Mouse (Mus musculus) natural killer cell, adult 2 months (primary cell): ENCODE results near the gene Dlec1.

Experiments
- DNase-seq, 2 experiments: peaks; one replicate each; pipeline ENCODE4 v3.0.0; 2022; ENCODE audit warnings: low spot score in 2 of 2

The Dlec1 gene

DNA sequence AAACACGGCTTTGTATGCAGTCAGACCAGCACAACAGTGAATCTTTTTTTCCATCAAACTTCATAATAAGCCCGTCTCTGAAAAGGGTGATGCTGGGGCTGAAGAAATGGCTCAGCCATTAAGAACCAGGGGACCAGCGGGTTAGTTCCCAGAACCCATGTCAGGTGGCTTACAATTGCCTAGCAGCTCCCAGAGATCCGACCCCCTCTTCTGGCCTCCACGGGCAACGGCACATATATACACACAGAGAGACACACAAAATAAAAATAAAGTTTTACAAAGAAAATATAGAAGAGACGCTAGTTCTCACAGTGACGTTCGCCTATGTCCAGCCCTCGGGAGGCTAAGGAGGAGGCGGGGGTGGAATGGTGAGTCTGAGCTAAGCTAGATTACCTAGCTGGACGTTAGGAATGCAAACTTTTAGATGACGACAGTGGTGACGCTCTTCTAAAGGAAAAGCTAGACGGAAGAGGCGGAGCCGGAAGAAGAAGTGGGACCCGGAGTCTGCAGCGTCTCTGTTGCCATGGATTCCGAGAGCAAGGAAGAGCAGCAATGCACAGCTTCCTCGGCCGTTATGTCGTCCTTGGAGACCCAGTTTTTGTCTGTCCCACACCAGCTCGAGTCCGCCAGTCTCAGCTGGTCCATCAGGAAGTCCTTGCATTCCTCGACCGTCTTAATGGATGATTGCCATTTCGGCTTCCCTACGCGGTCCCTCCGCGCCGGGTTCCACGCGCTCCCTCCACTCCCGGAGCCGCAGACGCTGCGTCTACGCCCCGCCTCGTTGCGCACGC is at the start of gene Dlec1:
Gene Dlec1 (plus strand): TSS at position 487 of the 791 bp plus-strand sequence.
- peak; percentile 32 to 43 for DNase-seq

DNA sequence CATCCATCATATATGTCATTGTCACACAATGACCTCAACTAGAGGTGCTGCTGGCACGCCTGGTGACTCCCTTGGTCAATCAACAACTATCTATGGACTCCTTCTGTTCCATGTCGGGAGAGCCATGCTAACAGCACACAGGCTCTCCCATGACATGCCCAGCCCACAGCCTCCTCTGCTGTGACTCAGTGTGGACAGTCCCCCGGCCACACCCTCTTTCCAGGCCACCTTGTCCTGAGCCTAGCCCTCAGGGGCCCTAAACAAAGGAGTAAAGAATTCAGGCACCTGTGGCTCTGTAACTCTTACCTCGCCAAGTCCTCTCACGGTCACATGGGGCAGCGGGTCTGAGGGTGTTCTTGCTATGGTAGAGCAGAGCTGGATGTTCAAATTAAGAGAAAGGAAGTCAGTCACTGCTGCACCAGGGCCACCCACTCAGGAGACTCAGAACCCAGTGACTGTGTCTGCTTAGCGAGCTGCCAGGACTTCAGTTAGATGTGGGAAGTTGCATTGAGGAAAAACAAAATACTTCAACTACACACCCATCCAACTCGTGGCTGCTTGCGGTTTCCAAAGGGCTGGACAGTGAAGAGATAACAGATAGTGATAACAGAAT is 48.2 kb upstream of the Dlec1 start:
- no peak for DNase-seq

DNA sequence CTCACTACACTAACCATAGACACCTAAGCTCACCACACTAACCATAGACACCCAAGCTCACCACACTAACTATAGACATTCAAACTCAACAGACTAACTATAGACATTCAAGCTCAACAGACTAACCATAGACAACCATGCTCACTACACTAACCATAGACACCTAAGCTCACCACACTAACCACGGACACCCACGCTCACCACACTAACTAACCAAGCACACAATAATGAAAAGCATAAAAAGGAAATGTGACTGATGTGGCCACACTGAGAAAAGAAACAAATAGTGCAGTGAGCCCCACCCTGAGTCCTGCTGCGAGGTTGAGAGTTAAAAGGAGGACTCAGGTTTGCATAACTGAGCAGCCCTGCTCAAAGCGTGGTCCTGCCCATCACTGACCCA is 46.9 kb upstream of the Dlec1 start:
- peak in 1 of 2 experiments; percentile 8 for DNase-seq

DNA sequence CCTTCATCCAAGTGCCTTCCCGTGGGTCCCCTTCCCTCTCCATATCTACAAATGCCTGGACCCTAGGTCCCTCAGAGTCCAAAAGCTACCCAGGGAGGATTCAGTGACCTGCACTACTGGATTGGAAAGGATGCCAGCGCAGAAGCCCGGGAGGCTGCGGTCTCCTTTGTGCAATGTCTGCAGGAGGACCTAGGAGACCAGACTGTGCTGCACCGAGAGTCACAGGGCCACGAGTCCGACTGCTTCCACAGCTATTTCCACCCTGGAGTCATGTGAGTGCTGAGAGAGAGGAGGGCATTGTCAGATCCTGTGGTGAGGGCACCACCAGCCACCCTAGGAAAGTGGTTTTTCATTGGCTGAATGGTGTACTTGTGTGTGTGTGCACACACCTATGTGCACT is 44.0 kb upstream of the Dlec1 start:
- DNase-seq: no peak

DNA sequence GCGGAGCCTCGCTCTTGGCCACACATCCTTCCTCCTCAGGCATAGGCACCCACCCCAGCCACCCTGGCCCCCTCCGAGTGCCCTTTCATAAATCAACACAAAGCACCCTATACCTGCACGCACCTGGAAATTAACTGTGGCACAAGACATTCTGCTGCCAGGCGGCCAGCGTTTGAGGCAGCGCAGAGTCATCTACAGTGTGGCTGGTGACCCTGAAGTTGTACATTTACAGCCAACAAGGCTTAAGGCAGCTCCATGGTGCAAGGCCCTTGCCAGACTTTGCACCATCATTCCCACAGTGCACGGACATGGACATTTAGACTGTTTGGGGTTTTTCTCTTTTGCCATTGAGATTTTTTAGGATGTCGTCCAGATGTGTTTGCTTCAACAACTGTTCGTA is 41.6 kb upstream of the Dlec1 start:
- DNase-seq: no peak

DNA sequence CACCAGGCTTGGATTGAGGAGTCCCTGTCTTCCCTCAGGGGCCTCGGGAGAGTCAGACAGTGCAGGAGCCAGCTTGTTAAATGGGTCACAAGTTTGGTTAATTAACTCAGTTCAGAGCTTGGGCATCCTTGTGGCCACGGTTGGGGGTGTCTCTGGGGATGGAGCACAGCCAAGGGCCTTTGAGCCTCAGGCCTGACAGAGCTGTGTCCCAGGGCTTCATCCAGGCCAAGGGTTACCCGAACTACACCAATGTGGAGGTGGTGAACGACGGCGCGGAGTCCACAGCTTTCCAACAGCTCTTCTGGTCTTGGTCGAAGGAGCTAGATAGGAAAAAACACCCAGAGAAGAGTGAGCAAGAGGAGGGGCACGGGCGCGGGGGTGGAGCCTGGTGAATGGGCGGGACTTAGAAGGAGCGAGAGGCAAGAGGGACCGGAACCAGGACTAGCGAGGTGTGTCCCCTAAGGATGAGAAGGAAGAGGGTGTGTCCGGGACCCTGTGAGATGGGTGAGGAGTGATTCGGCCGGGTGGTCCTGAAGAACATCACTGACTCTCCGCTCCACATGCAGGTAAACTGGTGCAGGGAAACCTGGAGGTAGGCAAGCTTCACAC is 39.1 kb upstream of the Dlec1 start:
- no peak for DNase-seq

DNA sequence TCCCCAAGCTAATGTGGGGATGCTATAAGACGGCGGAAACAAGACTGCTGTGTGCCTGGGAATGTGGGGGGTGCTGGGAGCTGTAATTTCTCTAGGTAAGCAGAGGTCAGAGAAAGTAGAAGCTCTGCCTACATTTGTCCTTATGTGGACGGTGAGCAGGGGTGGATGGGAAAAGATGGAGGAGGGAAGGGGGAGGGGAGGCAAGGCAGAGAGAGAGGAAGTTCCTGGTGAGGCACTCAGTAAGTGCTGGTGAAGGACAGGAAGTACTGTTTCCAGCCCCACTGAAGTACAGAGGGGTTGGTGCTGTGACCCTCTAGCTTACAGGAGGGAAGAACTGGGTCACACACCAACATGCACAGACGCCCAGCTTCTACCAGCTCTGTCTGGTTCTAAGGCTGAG is 38.0 kb upstream of the Dlec1 start:
- DNase-seq: no peak

DNA sequence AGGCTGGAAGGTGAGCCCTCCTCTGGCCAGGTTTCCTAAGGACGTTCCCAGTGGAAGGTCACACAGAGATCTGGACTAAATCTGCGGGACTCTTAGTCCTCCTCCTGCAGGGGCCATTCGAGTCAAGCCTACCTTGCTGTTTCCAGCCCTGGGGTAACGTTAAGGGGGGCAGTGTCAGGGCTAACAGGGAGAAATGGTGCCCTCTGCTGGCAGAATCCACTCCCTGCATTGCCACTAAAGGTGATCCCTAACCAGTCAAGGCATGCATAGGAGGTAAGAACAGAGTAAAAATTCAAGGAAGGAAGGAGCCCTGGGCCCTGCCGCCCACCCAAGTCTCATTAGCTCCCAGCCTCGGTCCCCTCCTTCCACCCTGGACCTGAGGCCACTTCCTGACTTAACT is 34.7 kb upstream of the Dlec1 start:
- peak in 1 of 2 experiments; percentile 47 for DNase-seq

DNA sequence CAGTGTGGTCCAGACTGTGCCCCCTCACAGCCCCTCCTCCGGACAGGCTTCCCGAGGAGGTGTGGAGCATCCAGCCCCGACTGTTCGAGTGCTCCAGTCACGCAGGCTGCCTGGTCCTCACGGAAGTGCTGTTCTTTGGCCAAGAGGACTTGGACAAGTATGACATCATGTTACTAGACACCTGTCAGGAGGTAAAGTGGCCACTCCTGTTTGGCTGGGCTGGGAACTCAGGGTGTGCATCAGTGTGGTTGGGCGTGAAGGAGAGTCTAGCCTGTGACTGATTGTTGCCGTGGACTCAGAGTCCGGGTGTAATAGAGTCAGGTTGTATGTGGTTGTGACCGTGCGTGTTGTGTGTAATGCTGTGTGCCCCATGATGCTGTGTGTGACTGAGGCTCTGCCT is 34.0 kb upstream of the Dlec1 start:
- no peak for DNase-seq

DNA sequence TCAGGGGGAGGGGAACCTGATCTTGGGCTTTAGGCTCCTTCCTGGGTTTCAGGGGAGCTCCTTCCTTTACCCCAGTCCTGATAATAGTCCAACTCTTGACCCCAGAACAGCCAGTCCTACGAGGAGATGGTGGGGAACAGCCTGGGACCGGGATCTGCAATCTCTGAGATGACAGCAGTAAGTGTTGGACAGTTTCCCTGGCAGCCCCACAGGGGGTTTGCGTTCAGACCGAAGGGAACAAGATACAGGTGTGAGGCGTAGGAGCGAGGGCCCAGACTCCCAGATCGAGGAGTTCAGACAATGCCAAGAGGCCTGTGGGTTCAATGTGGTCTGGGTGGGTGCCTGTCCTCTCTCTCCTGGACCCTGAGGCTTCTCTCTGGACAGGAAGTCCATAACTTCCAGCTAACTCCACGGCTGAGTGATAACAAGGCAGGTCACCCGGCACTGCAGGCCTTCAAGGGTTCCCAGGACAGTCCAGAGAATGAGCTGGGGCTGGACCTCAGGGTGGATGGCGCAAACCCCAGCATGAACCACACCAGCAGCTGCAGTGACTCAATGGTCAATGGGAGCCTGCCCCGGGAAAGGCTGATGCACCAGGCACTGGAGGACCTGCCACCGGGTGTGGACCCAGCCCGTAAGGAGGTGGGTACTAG is 32.0 kb upstream of the Dlec1 start:
- no peak for DNase-seq

DNA sequence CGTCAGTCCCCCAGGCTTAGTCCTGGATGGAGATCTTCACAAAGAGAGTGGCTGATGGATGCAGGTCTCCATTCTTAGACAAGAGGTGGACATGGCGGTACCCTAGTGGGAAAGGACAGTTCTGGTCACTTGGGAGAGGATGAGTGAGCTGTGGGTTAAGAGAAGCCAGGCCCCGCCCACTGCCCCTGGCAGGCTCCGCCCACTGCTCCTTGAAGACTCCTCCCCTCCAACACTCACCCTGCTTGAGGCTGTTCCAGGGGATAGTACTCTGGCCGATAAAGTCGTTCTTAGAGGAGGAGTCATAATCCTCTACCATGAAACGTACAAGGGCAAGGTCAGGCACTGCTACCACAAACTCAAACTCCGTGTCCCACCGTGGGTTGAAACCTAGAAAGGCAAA is 30.5 kb upstream of the Dlec1 start:
- no peak for DNase-seq

DNA sequence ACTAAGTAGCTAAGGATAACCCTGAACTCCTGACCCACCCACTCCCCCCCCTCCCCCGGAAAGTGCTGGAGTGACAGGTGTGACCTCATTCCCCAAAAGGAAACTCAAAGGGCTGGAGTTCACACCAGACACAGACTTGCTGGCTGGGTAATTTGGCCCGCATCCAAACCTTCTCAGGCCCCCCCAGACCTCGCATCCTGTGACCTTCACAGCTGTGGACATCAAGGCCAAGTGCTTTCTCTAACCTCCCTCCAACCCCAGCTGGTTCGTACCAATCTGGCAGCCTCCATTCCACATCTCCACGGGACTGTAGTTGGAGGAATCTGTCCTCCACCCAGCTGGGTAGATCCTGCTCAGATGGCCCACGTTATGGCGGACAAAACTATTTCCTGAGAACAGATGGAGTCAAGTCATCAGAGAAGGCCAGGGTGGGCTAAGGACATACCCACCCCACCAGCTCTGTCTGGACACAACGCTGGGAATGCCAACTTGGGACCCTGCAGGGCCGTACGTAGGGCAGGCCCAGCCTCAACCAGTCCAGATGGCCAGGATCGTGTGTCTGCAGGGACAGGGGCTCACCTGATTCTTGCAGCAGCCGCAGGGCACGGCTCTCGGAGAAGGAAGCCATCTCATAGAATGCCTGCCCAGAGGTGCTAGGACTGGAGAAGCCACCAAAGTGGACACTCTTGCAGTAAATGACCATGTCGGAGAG is 28.9 kb upstream of the Dlec1 start:
- DNase-seq: no peak

DNA sequence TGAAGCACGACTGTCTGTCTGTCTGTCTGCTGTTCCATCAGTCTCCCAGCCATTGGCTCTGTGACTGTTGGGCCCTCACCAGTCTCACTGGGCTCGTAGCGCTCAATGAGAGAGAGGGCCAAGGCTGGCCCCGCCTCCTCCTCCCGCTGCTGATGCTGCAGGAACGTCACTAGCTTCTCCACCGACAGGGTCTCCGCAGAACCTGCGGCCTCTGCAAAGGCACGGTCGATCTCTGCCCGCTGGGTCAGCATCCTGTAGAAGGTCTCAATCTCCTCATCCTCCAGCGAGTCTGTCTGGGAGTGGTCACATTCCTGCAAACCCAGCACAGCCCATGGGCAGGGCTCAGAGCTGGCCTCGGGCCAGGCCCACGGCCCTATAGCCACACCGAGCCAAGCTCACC is 26.6 kb upstream of the Dlec1 start:
- no peak for DNase-seq

DNA sequence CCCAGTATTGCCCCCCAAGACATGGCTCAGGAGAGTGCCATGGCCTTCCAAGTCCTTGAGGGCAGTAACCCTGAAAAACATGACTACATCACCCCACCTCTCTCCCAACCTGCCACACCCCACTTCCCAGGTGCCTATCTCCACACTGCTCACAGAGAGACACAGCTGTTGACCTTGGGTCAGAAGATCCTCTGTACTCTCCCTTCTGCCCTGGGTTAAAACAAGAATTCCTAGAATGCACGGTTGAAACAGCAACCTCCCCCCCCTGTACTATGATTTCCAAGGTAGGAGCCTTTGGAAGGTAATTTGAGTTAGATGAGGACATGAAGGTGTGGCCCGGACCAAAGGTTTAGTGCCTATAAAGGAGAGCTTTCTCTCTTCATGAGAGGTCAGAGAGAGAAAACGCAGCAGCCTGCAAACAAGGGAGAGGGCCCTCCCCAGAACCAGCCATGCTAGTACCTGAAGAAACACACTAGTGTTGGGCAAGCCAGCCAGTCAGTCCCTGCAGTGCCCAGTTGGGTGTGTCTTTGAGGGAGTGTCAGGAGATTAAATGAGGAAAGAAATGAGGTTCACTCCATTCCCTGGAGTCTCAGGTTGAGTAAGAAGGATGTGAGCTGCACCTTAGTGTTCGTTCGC is 22.1 kb upstream of the Dlec1 start:
- DNase-seq: no peak

DNA sequence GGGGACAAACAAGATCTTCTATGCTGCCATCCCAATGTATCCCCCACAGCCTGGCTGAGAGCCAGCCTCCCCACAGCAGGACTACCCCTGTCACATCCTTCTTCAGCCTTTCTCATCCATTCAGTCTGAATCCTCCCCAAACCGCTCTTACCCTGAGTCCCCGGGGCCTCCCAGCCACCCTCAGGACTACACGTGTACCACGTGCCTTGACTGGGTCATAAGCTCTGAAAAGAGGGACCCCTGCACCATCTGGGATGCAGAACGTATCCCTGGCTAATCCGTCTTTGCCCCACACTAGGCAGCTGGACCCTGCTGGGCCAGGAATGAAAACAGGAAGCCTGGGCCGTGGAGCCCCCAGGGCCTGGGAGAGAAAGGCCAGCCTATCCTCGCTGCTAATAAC is 20.2 kb upstream of the Dlec1 start:
- DNase-seq: no peak

DNA sequence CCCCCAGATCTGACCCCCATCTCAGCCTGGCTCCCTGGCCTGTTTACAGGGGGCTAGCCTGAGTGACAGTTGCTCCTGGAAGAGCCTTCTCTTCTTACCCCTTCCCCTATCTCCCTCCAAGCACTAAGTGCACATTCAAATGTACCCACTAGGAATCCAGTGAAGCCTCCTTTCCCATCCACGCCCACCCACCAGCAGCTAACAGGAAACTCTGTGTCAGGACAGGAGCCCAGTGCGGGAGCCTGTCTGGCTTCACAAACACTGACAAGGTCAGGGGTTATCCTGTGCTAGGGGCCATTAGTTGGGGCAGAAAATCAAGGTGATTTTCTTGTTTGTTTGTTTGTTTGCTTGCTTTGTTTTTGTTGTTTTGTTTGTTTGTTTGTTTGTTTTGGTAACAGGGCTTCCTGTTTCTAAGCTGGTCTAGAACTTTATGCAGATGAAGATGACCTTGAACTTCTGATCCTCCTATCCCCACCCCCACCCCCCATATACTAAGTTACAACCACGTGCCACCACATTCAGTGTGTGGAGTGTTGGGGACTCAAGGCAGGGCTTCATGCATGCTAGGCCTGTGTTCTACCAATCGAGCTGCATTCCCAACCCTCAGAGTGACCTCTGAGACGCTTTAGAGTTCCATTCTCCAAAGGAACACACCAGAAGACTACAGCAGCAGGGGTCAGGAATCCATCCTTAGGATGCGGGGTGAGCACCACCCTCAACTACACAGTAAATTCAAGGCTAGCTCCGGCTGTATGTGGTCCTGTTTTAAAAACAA is 19.4 kb upstream of the Dlec1 start:
- DNase-seq: no peak

DNA sequence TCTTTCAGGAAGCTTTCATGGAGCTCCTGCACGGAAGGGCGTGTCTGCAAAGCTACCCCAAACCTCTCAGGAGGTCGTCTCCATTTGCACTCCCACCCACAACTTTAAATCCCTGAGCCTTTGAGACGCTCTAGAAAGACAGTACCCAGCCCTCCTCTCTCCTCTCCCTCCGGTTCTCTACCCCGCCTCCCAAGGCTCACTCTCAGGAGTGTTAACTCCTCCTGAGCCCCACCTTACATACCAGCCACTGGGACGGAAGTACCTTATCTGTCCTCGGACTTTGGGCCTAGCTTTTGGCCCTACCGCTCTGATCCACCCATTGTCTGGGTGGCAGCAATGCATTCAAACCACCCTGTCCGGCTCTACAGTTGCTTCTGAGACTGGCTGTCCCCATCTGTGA is 18.3 kb upstream of the Dlec1 start:
- no peak for DNase-seq

DNA sequence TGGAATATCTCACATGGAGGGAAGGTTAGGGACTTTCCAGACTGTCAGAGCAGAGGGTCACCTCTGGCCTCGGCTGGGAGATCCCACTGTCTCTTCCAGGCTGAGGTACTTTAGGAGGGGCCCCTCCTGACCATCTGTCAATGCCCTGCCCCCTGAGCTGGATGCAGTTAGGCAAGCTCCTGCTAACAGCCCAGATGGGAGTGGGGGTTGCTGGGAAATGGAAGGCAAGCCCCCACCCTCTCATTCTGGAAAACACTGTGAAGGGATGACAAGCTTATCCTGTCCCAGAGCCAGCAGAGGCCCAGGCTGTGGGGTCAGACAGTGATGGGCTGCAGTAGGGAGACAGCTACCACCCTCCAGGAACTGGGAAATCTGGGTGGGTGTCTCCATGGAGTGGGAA is 15.8 kb upstream of the Dlec1 start:
- DNase-seq: no peak

DNA sequence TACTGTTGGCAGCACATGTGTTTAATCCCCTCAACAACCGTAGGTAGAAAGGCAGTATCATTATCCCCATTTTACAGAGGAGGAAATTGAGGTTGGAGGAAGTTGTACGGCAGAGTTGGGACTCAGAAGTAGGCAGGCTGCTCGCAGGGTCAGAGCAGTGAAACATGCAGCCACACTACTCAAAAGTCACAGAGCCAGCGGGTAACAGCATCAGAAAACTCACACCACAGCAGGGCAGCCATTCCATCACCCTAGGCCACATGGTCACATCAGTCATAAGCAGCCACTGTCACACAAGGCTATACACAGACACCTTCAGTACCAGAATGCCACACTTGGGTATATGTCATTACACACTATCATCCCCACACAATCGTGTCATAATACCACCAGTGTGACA is 15.0 kb upstream of the Dlec1 start:
- no peak for DNase-seq

DNA sequence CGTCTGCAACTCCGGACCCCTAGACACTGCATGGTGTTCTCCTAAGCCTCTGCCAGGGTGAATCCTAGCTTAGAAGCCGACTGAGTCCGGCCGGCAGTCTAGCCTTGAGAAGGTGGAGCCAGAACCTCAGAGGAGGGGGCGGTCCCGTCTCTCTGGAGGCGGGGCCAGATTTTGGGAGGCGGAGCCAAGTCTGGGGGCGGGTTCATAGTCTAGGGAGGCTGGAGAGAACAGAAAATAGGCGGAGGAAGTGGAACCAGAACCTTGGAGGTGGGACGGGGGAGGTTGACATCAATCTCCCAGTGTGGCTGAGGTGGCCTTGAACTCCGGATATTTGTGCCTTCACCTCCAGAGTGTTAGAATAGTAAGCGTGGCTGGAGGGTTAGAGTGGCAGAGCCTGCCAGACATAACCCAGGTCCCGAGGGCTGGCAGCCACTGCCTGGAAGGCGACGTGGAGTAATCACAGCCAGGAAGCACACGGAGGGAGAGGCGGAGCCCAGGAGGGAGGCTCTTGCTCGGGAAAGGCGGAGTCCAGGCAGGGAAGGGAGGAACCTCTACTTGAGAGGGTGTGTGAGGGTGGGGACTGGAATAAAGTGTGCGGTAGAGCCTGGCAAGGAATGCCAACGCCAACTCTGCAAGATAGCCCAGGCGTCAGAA is 14.0 kb upstream of the Dlec1 start:
- peak; percentile 61 to 74 for DNase-seq
